Mouse (Mus musculus): ENCODE data around the gene Hmg20a. TPM values are rescaled to one million over a fixed set of nuclear protein-coding genes. Genes with fewer than 3 reads are reported as not detected.
"Not testable (repeated sequence)": the region's sequence is repeated elsewhere in the genome, so short reads cannot be mapped to it uniquely, and the experiment has no call there.

Gene Hmg20a
- polyA plus RNA-seq, 1 experiment from 2014 or later, result 52.2 TPM

DNA sequence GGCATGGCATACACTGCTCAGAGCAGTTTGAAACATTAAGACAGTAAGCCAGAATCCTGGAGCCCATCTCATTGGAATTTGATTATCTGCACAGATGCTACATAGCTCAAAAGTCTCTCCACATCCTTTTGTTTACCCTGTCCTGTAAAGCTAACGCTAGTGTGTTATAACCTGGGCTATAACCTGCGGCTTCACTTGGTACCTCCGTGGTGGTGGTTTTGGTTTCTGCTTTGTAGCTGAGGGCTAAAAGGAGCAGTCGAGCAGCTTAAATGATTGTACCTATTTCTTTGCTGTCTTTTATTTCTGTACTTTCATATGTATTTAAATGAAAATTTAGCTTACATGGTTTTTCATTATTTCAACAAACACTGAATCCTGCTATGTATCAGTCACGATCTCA is 3.6 kb downstream of the Hmg20a start:
- peaks cover 19% of the 10 kb centered on the region for H3K4me1 ChIP-seq (replicated peaks; ENCODE audit: control insufficient read depth, insufficient read depth, low read length)
- no peak overlapping the region for H3K9ac ChIP-seq (ENCODE audit: low read length)
- H3K27me3 ChIP-seq (replicated peaks; ENCODE audit: control insufficient read depth, insufficient read depth, low read length), result no peaks in the 10 kb centered on the region
- H3K4me3 ChIP-seq (ENCODE audit: low read depth, low read length), result no peak overlapping the region
- ATAC-seq (replicated peaks; ENCODE audit: low FRiP score, low TSS enrichment, low read depth) (no peak), DNase-seq (ENCODE audit: low spot score) (no peak)
- no peak overlapping the region for H3K4me2 ChIP-seq (ENCODE audit: low read length)
- WGBS, result 75% methylated on average over 5 of the region's 5 CpGs
- H3K9me3 ChIP-seq (ENCODE audit: control insufficient read depth, low read length), result no peaks in the 10 kb centered on the region
- no peak overlapping the region for H3K27ac ChIP-seq (ENCODE audit: low read depth)
- H3K36me3 ChIP-seq (ENCODE audit: control insufficient read depth, insufficient read depth, low read length), result no peaks in the 10 kb centered on the region

DNA sequence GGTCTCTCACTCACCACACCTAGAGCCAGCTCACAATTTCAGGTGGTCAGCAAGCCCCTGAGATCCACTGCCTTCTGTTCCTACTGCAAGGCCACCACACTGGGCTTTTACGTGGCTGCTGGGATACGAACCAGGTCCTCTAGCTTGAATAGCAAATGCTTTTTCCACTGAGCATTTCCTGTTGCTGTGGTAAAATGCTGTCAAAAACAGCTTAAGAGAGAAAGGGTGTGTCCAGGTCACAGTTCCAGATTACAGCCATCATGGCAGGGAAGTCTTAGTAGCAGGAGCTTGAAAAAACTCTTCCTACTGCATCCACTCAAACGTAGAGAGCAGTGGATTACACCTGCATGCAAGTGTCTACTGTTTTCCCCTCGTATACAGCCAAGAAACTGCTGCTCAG is 6.5 kb downstream of the Hmg20a start:
- no peak for ATAC-seq (replicated peaks; ENCODE audit: low FRiP score, low TSS enrichment, low read depth)
- H3K9me3 ChIP-seq (ENCODE audit: control insufficient read depth, low read length), result no peaks in the 10 kb centered on the region
- peaks cover 13% of the 10 kb centered on the region for H3K4me1 ChIP-seq (replicated peaks; ENCODE audit: control insufficient read depth, insufficient read depth, low read length)
- no peak overlapping the region for H3K4me2 ChIP-seq (ENCODE audit: low read length)
- 85% methylated on average over 4 of the region's 4 CpGs for WGBS
- no peaks in the 10 kb centered on the region for H3K27me3 ChIP-seq (replicated peaks; ENCODE audit: control insufficient read depth, insufficient read depth, low read length)
- no peak overlapping the region for H3K27ac ChIP-seq (ENCODE audit: low read depth)
- no peak overlapping the region for H3K4me3 ChIP-seq (ENCODE audit: low read depth, low read length)
- H3K9ac ChIP-seq (ENCODE audit: low read length), result no peak overlapping the region
- no peaks in the 10 kb centered on the region for H3K36me3 ChIP-seq (ENCODE audit: control insufficient read depth, insufficient read depth, low read length)
- no peak for DNase-seq (ENCODE audit: low spot score)

- no peak overlapping the region for H3K4me2 ChIP-seq (ENCODE audit: low read length)
- 0 out of 2 replicates have a peak, but pooled peaks cover 3% of the 10 kb centered on the region for H3K4me1 ChIP-seq (replicated peaks; ENCODE audit: control insufficient read depth, insufficient read depth, low read length)
- no peak for DNase-seq (ENCODE audit: low spot score)
- no peaks in the 10 kb centered on the region for H3K27me3 ChIP-seq (replicated peaks; ENCODE audit: control insufficient read depth, insufficient read depth, low read length)
- H3K9ac ChIP-seq (ENCODE audit: low read length), result no peak overlapping the region
- no peak for ATAC-seq (replicated peaks; ENCODE audit: low FRiP score, low TSS enrichment, low read depth)
- H3K27ac ChIP-seq (ENCODE audit: low read depth), result no peak overlapping the region
- no peak overlapping the region for H3K4me3 ChIP-seq (ENCODE audit: low read depth, low read length)
- H3K9me3 ChIP-seq (ENCODE audit: control insufficient read depth, low read length), result no peaks in the 10 kb centered on the region
- H3K36me3 ChIP-seq (ENCODE audit: control insufficient read depth, insufficient read depth, low read length), result no peaks in the 10 kb centered on the region
- 81% methylated on average over 5 of the region's 5 CpGs for WGBS
Observed at GRCm38 (mm10) chr9:56435821-56436526, 17.6 kb downstream of the Hmg20a start.

GRCm38 (mm10) chr9:56437300-56437892 is 19.0 kb downstream of the Hmg20a start:
- not testable (repeated sequence) for ATAC-seq (replicated peaks; ENCODE audit: low FRiP score, low TSS enrichment, low read depth); DNase-seq (ENCODE audit: low spot score)
- 94% methylated on average over 22 of the region's 29 CpGs for WGBS

DNA sequence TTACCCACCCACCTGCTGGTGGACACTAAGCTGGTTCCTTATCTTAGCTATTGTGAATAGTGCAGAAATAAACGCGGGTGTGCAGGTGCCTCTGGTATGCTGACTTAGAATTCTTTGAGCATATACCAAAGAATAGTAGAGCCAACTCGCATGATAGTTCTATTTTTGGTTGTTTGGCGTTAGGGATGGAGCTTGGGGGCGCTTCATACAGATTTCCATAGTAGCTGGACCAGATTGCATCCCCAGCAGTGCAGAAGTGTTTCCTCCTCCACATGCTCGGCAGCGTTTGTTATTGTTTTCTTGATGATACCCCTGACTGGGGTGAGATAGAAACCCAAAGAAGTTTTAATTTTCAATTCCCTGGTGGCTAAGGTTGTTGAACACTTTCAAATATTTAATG is 21.3 kb downstream of the Hmg20a start:
- no peak overlapping the region for H3K27ac ChIP-seq (ENCODE audit: low read depth)
- no peaks in the 10 kb centered on the region for H3K27me3 ChIP-seq (replicated peaks; ENCODE audit: control insufficient read depth, insufficient read depth, low read length)
- H3K4me1 ChIP-seq (replicated peaks; ENCODE audit: control insufficient read depth, insufficient read depth, low read length), result 0 out of 2 replicates have a peak, but pooled peaks cover 3% of the 10 kb centered on the region
- no peaks in the 10 kb centered on the region for H3K36me3 ChIP-seq (ENCODE audit: control insufficient read depth, insufficient read depth, low read length)
- no peak overlapping the region for H3K9ac ChIP-seq (ENCODE audit: low read length)
- ATAC-seq (replicated peaks; ENCODE audit: low FRiP score, low TSS enrichment, low read depth) (no peak), DNase-seq (ENCODE audit: low spot score) (no peak)
- no peak overlapping the region for H3K4me2 ChIP-seq (ENCODE audit: low read length)
- H3K9me3 ChIP-seq (ENCODE audit: control insufficient read depth, low read length), result no peaks in the 10 kb centered on the region
- 85% methylated on average over 7 of the region's 7 CpGs for WGBS
- H3K4me3 ChIP-seq (ENCODE audit: low read depth, low read length), result no peak overlapping the region

More at GRCm38 (mm10) chr9:56437300-56437892, 19.0 kb downstream of the Hmg20a start:
- H3K9ac ChIP-seq (ENCODE audit: low read length); H3K4me3 ChIP-seq (ENCODE audit: low read depth, low read length); H3K27ac ChIP-seq (ENCODE audit: low read depth); H3K27me3 ChIP-seq (replicated peaks; ENCODE audit: control insufficient read depth, insufficient read depth, low read length); H3K4me2 ChIP-seq (ENCODE audit: low read length); H3K9me3 ChIP-seq (ENCODE audit: control insufficient read depth, low read length); H3K4me1 ChIP-seq (replicated peaks; ENCODE audit: control insufficient read depth, insufficient read depth, low read length); H3K36me3 ChIP-seq (ENCODE audit: control insufficient read depth, insufficient read depth, low read length): not testable (repeated sequence)

- Histone ChIP-seq H3K36me3 (ENCODE audit: control insufficient read depth, insufficient read depth, low read length) (peaks cover 12% of the 10 kb centered on the region; the same call in 1 of the 2 replicates), H3K27me3 (replicated peaks; ENCODE audit: control insufficient read depth, insufficient read depth, low read length) (no peaks in the 10 kb centered on the region), H3K4me2 (ENCODE audit: low read length) (no peak overlapping the region), H3K4me1 (replicated peaks; ENCODE audit: control insufficient read depth, insufficient read depth, low read length) (no peaks in the 10 kb centered on the region), H3K27ac (ENCODE audit: low read depth) (no peak overlapping the region), H3K4me3 (ENCODE audit: low read depth, low read length) (no peak overlapping the region), H3K9me3 (ENCODE audit: control insufficient read depth, low read length) (no peaks in the 10 kb centered on the region), H3K9ac (ENCODE audit: low read length) (no peak overlapping the region)
- WGBS, result 92% methylated on average over 6 of the region's 6 CpGs
- ATAC-seq (replicated peaks; ENCODE audit: low FRiP score, low TSS enrichment, low read depth) (no peak), DNase-seq (ENCODE audit: low spot score) (no peak)
Observed at GRCm38 (mm10) chr9:56451570-56451969, 33.2 kb downstream of the Hmg20a start.

GRCm38 (mm10) chr9:56453038-56453815 is 34.8 kb downstream of the Hmg20a start:
- 81% methylated on average over 2 of the region's 2 CpGs for WGBS
- no peak for ATAC-seq (replicated peaks; ENCODE audit: low FRiP score, low TSS enrichment, low read depth)
- no peak overlapping the region for H3K27ac ChIP-seq (ENCODE audit: low read depth)
- H3K4me1 ChIP-seq (replicated peaks; ENCODE audit: control insufficient read depth, insufficient read depth, low read length), result no peaks in the 10 kb centered on the region
- H3K27me3 ChIP-seq (replicated peaks; ENCODE audit: control insufficient read depth, insufficient read depth, low read length), result no peaks in the 10 kb centered on the region
- H3K9me3 ChIP-seq (ENCODE audit: control insufficient read depth, low read length), result no peaks in the 10 kb centered on the region
- peaks cover 9% of the 10 kb centered on the region; the same call in 1 of the 2 replicates for H3K36me3 ChIP-seq (ENCODE audit: control insufficient read depth, insufficient read depth, low read length)
- DNase-seq (ENCODE audit: low spot score), result no peak
- no peak overlapping the region for H3K4me3 ChIP-seq (ENCODE audit: low read depth, low read length)
- H3K9ac ChIP-seq (ENCODE audit: low read length), result no peak overlapping the region
- H3K4me2 ChIP-seq (ENCODE audit: low read length), result no peak overlapping the region

GRCm38 (mm10) chr9:56456426-56456825 is 38.0 kb downstream of the Hmg20a start:
- H3K9me3 ChIP-seq (ENCODE audit: control insufficient read depth, low read length), result no peaks in the 10 kb centered on the region
- H3K27ac ChIP-seq (ENCODE audit: low read depth), result no peak overlapping the region
- no peaks in the 10 kb centered on the region for H3K27me3 ChIP-seq (replicated peaks; ENCODE audit: control insufficient read depth, insufficient read depth, low read length)
- H3K9ac ChIP-seq (ENCODE audit: low read length), result no peak overlapping the region
- H3K36me3 ChIP-seq (ENCODE audit: control insufficient read depth, insufficient read depth, low read length), result peaks cover 4% of the 10 kb centered on the region; the same call in 1 of the 2 replicates
- H3K4me3 ChIP-seq (ENCODE audit: low read depth, low read length), result no peak overlapping the region
- no peak overlapping the region for H3K4me2 ChIP-seq (ENCODE audit: low read length)
- WGBS, result 85% methylated on average over 3 of the region's 3 CpGs
- DNase-seq (ENCODE audit: low spot score) (no peak), ATAC-seq (replicated peaks; ENCODE audit: low FRiP score, low TSS enrichment, low read depth) (no peak)
- H3K4me1 ChIP-seq (replicated peaks; ENCODE audit: control insufficient read depth, insufficient read depth, low read length), result no peaks in the 10 kb centered on the region
